Mouse (Mus musculus) embryonic stem cell, embryonic (primary cell): ENCODE measurements at regions not wholly inside any gene's neighbourhood (a gene's known extent, or its start where the extent isn't known, plus 50 kb on each side); places are given as distances from the start of the nearest gene placed in this dataset.

Experiments
- CTCF ChIA-PET, 4 experiments: fragments of 300-600 bp in 2 of 4; fragments of 350-600 bp in 2 of 4; sonication (Branson Sonifier 250); formaldehyde crosslinking; loops; one replicate each; lab custom pipeline; 2022; ENCODE audit warnings: inconsistent platforms in 2 of 4; lab: Charles Lee
- POLR2A ChIA-PET, 4 experiments: fragments of 300-600 bp in 2 of 4; fragments of 350-600 bp in 2 of 4; sonication (Branson Sonifier 250); formaldehyde crosslinking; loops; one replicate each; lab custom pipeline; 2022; ENCODE audit warnings: antibody characterized with exemption in 4 of 4, inconsistent platforms in 1 of 4; lab: Charles Lee

- ChIA-PET CTCF (interaction anchor here in 1 of 4 experiments (0.6 kb wide), 1 partner anchor 524 kb away, joined by 3 read pairs; no protein-coding TSS in a partner anchor), POLR2A (no interaction called here)
These were observed 407.4 kb upstream of the Lmcd1 start for GRCm38 (mm10) chr6:111866101-111866598.

- POLR2A ChIA-PET, result interaction anchor here in 1 of 4 experiments (0.6 kb wide), 1 partner anchor 20 kb away, joined by 5 read pairs; no protein-coding TSS in a partner anchor
- CTCF ChIA-PET, result no interaction called here
These were observed 391.0 kb upstream of the Lmcd1 start for GRCm38 (mm10) chr6:111882557-111882956.

GRCm38 (mm10) chr6:111883946-111884345 is 389.6 kb upstream of the Lmcd1 start:
- ChIA-PET CTCF (no interaction called here), POLR2A (no interaction called here)

- POLR2A ChIA-PET, result no interaction called here
- CTCF ChIA-PET, result no interaction called here
These were observed 361.6 kb upstream of the Lmcd1 start for GRCm38 (mm10) chr6:111911997-111912396.

- ChIA-PET CTCF (no interaction called here), POLR2A (interaction anchor here in 1 of 4 experiments (0.6 kb wide), 1 partner anchor 222 kb away, joined by 3 read pairs; no protein-coding TSS in a partner anchor)
These were observed 359.7 kb upstream of the Lmcd1 start for GRCm38 (mm10) chr6:111913771-111914405.

GRCm38 (mm10) chr6:111917248-111917721 is 356.3 kb upstream of the Lmcd1 start:
- ChIA-PET CTCF (no interaction called here), POLR2A (interaction anchor here in 1 of 4 experiments (0.6 kb wide), 1 partner anchor 56 kb away, joined by 3 read pairs; no protein-coding TSS in a partner anchor)

GRCm38 (mm10) chr6:111917868-111918597 is 355.5 kb upstream of the Lmcd1 start:
- ChIA-PET POLR2A (no interaction called here), CTCF (interaction anchor here in 1 of 4 experiments (0.6 kb wide), 1 partner anchor 46 kb away, joined by 8 read pairs; no protein-coding TSS in a partner anchor)

GRCm38 (mm10) chr6:111932596-111932995 is 341.0 kb upstream of the Lmcd1 start:
- POLR2A ChIA-PET, result no interaction called here
- CTCF ChIA-PET, result no interaction called here

- POLR2A ChIA-PET, result no interaction called here
- CTCF ChIA-PET, result no interaction called here
These were observed 319.2 kb upstream of the Lmcd1 start for GRCm38 (mm10) chr6:111954401-111954800.

GRCm38 (mm10) chr6:111965766-111966165 is 307.8 kb upstream of the Lmcd1 start:
- POLR2A ChIA-PET, result no interaction called here
- CTCF ChIA-PET, result no interaction called here

- POLR2A ChIA-PET, result no interaction called here
- CTCF ChIA-PET, result no interaction called here
These were observed 288.1 kb upstream of the Lmcd1 start for GRCm38 (mm10) chr6:111985452-111985851.

GRCm38 (mm10) chr6:111995823-111996222 is 277.7 kb upstream of the Lmcd1 start:
- POLR2A ChIA-PET, result interaction anchor here in 1 of 4 experiments (1.6 kb wide), 1 partner anchor 10 kb away, joined by 3 read pairs; no protein-coding TSS in a partner anchor
- CTCF ChIA-PET, result no interaction called here

GRCm38 (mm10) chr6:112003784-112004471 is 269.6 kb upstream of the Lmcd1 start:
- POLR2A ChIA-PET, result no interaction called here
- CTCF ChIA-PET, result interaction anchor here in 1 of 4 experiments (1.0 kb wide), 1 partner anchor 358 kb away, joined by 3 read pairs; no protein-coding TSS in a partner anchor

GRCm38 (mm10) chr6:112026261-112027205 is 247.0 kb upstream of the Lmcd1 start:
- ChIA-PET POLR2A (no interaction called here), CTCF (interaction anchor here in 1 of 4 experiments (1.4 kb wide), 1 partner anchor 9 kb away, joined by 3 read pairs; no protein-coding TSS in a partner anchor)

GRCm38 (mm10) chr6:112050548-112051184 is 222.9 kb upstream of the Lmcd1 start:
- POLR2A ChIA-PET, result no interaction called here
- CTCF ChIA-PET, result interaction anchor here in 1 of 4 experiments (0.7 kb wide), 1 partner anchor 41 kb away, joined by 6 read pairs; no protein-coding TSS in a partner anchor

GRCm38 (mm10) chr6:112052193-112052592 is 221.4 kb upstream of the Lmcd1 start:
- ChIA-PET POLR2A (interaction anchor here in 1 of 4 experiments (0.6 kb wide), 1 partner anchor 541 kb away, joined by 3 read pairs; no protein-coding TSS in a partner anchor), CTCF (no interaction called here)

GRCm38 (mm10) chr6:112057895-112058294 is 215.7 kb upstream of the Lmcd1 start:
- CTCF ChIA-PET, result no interaction called here
- POLR2A ChIA-PET, result no interaction called here

- ChIA-PET CTCF (no interaction called here), POLR2A (no interaction called here)
These were observed 210.6 kb upstream of the Lmcd1 start for GRCm38 (mm10) chr6:112062956-112063355.
